Mouse (Mus musculus) liver, embryonic 11.5 days (tissue): Measurements from ENCODE around the gene Limch1. TPM values are rescaled to one million over a fixed set of nuclear protein-coding genes. Genes with fewer than 3 reads are reported as not detected.

ENCODE experiments used
- ATAC-seq: fragments of 200-750 bp; cut with Nextera tagmentation; replicated peaks from 2 replicates; pipeline ENCODE4 v1.8.0; 2017; ENCODE audit warnings: moderate number of reproducible peaks, mild to moderate bottlenecking, moderate TSS enrichment, moderate library complexity; ENCODE audit not compliant: low FRiP score
- DNase-seq: peaks from one replicate; pipeline ENCODE4 v3.0.0-alpha.2; 2017; ENCODE audit warnings: low spot score
- H3K27ac ChIP-seq: fragments of 300-500 bp; sonication (generic); 2 replicates; pipeline ENCODE4 v1.5.1; 2014; ENCODE audit warnings: mild to moderate bottlenecking, low read depth, low read length, control low read depth
- H3K27me3 ChIP-seq: fragments of 300-500 bp; sonication (generic); replicated peaks from 2 replicates; pipeline ENCODE4 v1.6.1; 2014; ENCODE audit warnings: low read length, mixed read lengths; ENCODE audit not compliant: control insufficient read depth, insufficient read depth
- H3K36me3 ChIP-seq: fragments of 300-500 bp; sonication (generic); 2 replicates; pipeline ENCODE4 v1.6.1; 2014; ENCODE audit warnings: mild to moderate bottlenecking, low read length, moderate library complexity, mixed read lengths; ENCODE audit not compliant: control insufficient read depth, insufficient read depth
- H3K4me1 ChIP-seq: fragments of 300-500 bp; sonication (generic); replicated peaks from 2 replicates; pipeline ENCODE4 v1.6.1; 2014; ENCODE audit warnings: low read length, mixed read lengths; ENCODE audit not compliant: control insufficient read depth, insufficient read depth
- H3K4me2 ChIP-seq: fragments of 300-500 bp; sonication (generic); 2 replicates; pipeline ENCODE4 v1.6.1; 2014; ENCODE audit warnings: mild to moderate bottlenecking, control low read depth, moderate library complexity
- H3K4me3 ChIP-seq: fragments of 300-500 bp; sonication (generic); 2 replicates; pipeline ENCODE4 v1.5.1; 2014; ENCODE audit warnings: low read depth, low read length, control low read depth
- H3K9ac ChIP-seq: fragments of 300-500 bp; sonication (generic); 2 replicates; pipeline ENCODE4 v1.6.1; 2014; ENCODE audit warnings: low read depth, low read length, control low read depth
- H3K9me3 ChIP-seq: fragments of 300-500 bp; sonication (generic); 2 replicates; pipeline ENCODE4 v1.6.1; 2016; ENCODE audit warnings: low read length, inconsistent platforms, mixed read lengths; ENCODE audit not compliant: control insufficient read depth
- WGBS: fragments of 180-500 bp; shearing (Covaris S2); extraction: QIAGEN DNeasy Blood & Tissue Kit; methylation state at CpG from one replicate; pipeline ENCODE4 v1.1.7; 2014; 5-methylcytosine and 5-hydroxymethylcytosine counted together
- polyA plus RNA-seq: library from polyadenylated mRNA; unstranded; fragments of >200 nt; fragmentation: Nextera tagmentation; extraction: Ambion mirVana; gene quantifications from 2 replicates; pipeline ENCODE4 v1.2.1, GENCODE M21; 2014

Gene Limch1
- polyA plus RNA-seq, 1 experiment from 2014 or later, result 11.6 TPM

DNA sequence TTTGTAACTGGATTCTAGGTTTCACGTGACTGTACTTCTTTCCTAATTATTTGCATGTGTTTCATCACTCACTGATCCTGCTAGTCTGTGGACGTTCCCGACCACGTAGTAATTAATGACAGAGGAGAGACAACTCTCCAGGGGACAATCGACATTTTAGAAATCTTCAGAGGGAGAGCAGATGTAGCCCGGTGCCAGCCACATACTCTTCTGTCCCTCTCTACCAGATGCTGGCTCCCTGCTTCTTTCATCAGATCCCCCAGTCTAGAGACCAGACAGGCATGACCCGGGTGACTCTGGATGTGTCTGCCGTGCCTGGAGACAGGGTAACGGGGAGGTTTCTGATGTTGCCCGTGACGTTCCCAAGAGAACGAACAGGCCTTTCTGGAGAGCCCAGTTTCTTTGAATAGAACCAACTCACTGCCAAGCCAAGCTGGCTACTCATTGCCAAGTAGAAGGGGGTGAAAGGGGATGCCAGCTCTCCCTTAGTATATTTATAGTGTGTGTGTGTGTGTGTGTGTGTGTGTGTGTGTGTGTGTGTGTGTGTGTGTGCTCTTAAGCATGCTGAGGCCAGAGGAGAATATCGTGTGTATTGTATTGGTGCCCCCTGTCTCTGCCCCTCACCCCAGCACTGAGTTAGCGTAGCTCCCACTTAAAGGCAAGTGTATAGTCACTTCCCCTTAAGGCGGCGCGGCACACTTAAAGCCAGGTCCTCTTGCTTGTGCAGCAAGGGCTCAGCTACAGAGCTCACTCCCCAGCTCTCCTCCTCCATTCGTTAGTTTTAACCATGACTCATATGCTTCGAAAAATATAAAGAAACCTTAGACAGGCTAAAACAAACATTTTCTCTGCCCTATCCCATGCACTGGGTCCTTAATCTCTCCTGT lies 233.9 kb downstream of the Limch1 start:
- 61% methylated on average over 19 of the region's 19 CpGs for WGBS
- no peaks in the 10 kb centered on the region for H3K4me1 ChIP-seq
- no peak overlapping the region for H3K27ac ChIP-seq
- no peaks in the 10 kb centered on the region; the same call in 1 of the 2 replicates for H3K27me3 ChIP-seq
- H3K9ac ChIP-seq, result no peak overlapping the region
- ATAC-seq (no peak), DNase-seq (no peak)
- H3K36me3 ChIP-seq, result no peaks in the 10 kb centered on the region
- H3K9me3 ChIP-seq, result no peaks in the 10 kb centered on the region
- H3K4me3 ChIP-seq, result no peak overlapping the region
- H3K4me2 ChIP-seq, result no peak overlapping the region

DNA sequence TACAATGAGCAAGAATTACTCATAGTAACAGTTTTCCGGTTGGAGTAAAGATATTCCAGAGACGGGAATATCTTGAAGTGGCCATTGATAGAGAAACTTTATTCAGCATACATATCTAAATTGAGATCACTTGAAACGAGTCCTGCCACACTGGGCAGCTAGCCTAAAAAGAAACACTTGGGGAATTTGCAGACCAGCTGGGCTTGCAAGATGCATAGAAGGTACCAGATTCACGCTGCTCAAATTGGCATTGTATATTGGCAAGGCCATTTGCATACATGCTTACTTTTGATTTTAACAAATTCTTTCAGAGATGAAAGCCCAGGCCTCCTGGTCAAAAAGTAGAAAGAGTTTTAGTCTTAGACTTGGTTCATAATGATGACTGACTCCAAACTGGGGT lies 235.2 kb downstream of the Limch1 start:
- Histone ChIP-seq H3K4me2 (no peak overlapping the region), H3K4me1 (no peaks in the 10 kb centered on the region), H3K9me3 (no peaks in the 10 kb centered on the region), H3K4me3 (no peak overlapping the region), H3K9ac (no peak overlapping the region), H3K27ac (no peak overlapping the region), H3K27me3 (no peaks in the 10 kb centered on the region), H3K36me3 (no peaks in the 10 kb centered on the region)
- ATAC-seq, result no peak
- DNase-seq, result no peak
- 83% methylated on average over 4 of the region's 4 CpGs for WGBS

DNA sequence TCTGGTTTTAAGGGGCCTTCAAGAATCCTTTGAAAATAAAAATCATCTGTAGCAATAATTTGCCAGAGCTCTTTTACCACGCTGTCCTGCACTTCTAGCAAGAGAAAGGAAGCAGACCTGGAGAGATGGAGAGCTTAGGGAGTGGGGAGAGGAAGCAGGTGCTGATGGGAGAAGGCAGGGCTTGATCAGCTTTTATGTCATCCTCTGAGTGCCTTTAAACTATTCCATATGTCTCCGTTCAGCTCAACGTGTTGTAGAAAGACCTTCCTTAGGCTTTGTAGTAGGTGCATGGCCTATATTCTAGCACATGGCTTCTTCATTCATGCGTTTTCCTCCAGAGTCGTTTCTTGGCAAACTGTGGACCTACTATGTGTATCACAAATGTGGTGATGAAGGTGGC lies 237.5 kb downstream of the Limch1 start:
- 74% methylated on average over 5 of the region's 5 CpGs for WGBS
- H3K9me3 ChIP-seq, result no peaks in the 10 kb centered on the region
- ATAC-seq (no peak), DNase-seq (no peak)
- H3K27ac ChIP-seq, result no peak overlapping the region
- H3K4me1 ChIP-seq, result no peaks in the 10 kb centered on the region
- no peaks in the 10 kb centered on the region for H3K36me3 ChIP-seq
- H3K27me3 ChIP-seq, result no peaks in the 10 kb centered on the region
- no peak overlapping the region for H3K4me3 ChIP-seq
- H3K9ac ChIP-seq, result no peak overlapping the region
- no peak overlapping the region for H3K4me2 ChIP-seq

DNA sequence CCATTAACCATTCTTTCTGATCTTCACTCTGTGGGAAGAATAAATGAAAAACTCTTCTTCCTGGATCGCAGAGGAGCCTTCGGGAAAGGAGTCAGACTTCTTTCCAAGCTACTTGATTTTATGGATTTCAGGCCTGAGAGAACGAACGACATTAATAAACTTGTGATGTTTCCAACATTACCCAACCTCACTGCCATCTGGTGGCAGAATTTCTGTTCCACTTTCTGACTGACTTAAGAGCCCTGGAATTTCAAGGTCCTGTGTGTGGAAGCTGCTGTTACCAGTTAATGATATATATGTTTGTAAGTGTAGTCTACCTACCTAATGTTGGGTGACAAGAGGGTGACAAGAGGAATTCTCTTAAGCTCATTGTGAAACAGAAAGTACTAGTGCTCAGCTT lies 243.3 kb downstream of the Limch1 start:
- Histone ChIP-seq H3K27ac (no peak overlapping the region), H3K4me2 (no peak overlapping the region), H3K9ac (no peak overlapping the region), H3K4me1 (no peaks in the 10 kb centered on the region), H3K9me3 (no peaks in the 10 kb centered on the region), H3K4me3 (no peak overlapping the region), H3K36me3 (no peaks in the 10 kb centered on the region), H3K27me3 (no peaks in the 10 kb centered on the region)
- no peak for DNase-seq
- 87% methylated on average over 4 of the region's 4 CpGs for WGBS
- no peak for ATAC-seq

DNA sequence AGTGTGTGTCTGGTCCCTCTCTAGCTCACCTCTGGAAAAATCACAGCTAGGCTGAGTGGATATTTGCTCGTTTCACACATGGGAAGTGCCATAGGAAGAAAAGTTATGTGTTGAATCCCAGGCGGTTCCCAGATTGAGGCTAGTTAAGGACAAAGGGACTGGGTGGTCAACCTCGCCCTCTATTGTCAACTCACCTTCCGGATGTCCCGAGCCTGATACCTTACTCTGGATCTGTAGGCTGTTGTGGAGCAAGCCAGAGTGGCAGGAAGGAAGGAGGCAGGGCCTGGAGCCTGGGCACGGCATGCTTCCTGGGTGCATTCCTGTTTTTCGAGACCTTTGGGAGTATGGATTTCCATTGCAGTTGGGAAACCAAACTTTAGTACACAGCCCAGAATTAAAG lies 243.9 kb downstream of the Limch1 start:
- no peaks in the 10 kb centered on the region for H3K4me1 ChIP-seq
- no peak for DNase-seq
- no peak for ATAC-seq
- no peak overlapping the region for H3K4me3 ChIP-seq
- no peak overlapping the region for H3K9ac ChIP-seq
- no peak overlapping the region for H3K27ac ChIP-seq
- H3K27me3 ChIP-seq, result no peaks in the 10 kb centered on the region
- no peaks in the 10 kb centered on the region for H3K9me3 ChIP-seq
- H3K4me2 ChIP-seq, result no peak overlapping the region
- H3K36me3 ChIP-seq, result no peaks in the 10 kb centered on the region
- WGBS, result 76% methylated on average over 7 of the region's 7 CpGs

DNA sequence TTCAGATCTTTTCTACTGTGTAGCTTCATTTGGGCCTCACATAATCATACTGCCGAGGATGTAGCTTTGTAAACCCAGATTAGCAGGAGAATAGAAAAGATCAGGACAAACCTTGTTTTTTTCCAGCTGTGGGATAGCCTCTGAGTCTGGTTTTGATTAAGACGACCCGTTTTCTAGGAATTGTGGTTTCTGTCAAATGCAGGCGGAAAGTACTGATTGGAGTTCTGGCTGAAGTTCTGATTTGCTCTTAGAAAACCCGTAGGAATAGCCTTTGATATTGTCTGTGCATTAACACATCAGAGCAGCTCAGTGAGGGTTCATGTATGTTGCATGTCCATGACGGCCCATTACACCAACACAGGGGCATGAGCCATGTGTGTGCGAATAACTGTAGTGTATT lies 246.8 kb downstream of the Limch1 start:
- Histone ChIP-seq H3K27me3 (peaks cover 6% of the 10 kb centered on the region), H3K4me1 (no peaks in the 10 kb centered on the region; the same call in 1 of the 2 replicates), H3K4me2 (no peak overlapping the region), H3K4me3 (no peak overlapping the region), H3K27ac (no peak overlapping the region), H3K9me3 (no peaks in the 10 kb centered on the region), H3K36me3 (no peaks in the 10 kb centered on the region), H3K9ac (no peak overlapping the region)
- ATAC-seq (no peak), DNase-seq (no peak)
- 77% methylated on average over 7 of the region's 7 CpGs for WGBS

DNA sequence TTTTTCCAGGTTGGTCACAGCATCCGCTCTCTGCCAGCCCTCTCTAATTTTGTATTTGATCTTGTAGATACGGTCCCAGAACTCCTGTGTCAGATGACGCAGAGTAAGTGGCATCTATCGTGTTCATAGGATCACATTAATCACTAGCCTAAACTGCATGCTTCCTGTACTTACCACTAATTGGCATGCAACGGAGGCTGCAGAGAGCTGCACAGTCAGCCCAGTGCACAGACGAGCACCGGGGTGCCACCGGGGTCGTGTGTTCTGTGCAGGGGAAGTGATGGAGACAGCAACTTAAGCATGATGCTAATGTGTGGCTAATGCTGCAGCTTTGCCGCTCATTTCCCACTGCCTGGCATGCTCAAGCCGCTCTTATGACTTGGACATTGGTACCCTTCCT lies 247.4 kb downstream of the Limch1 start:
- no peak for DNase-seq
- H3K27ac ChIP-seq, result no peak overlapping the region
- no peak overlapping the region for H3K9ac ChIP-seq
- H3K27me3 ChIP-seq, result peaks cover 12% of the 10 kb centered on the region
- H3K4me2 ChIP-seq, result no peak overlapping the region
- H3K4me1 ChIP-seq, result no peaks in the 10 kb centered on the region; the same call in 1 of the 2 replicates
- no peak for ATAC-seq
- H3K4me3 ChIP-seq, result no peak overlapping the region
- H3K9me3 ChIP-seq, result no peaks in the 10 kb centered on the region
- no peaks in the 10 kb centered on the region for H3K36me3 ChIP-seq
- WGBS, result 77% methylated on average over 11 of the region's 11 CpGs

DNA sequence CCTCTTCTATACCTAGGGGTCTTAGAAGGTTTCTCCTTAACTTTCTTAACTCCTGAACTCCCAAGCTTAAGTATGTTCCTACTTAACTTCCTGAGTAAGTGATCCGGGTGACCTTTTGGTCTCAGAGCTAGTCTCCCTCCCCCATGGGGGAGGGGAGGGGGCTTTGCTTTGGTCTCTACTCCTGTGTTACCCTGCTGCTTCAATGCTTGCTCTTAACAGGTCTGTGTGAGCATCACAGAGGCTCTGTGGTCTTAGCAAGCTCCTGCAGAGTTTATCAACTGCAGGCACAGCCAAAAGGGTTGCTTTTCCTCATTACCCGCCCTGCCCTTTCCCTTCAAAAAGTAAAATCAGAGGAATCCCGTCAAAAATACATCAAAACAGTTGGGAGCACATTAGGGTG lies 250.5 kb downstream of the Limch1 start:
- ATAC-seq (no peak), DNase-seq (no peak)
- Histone ChIP-seq H3K9ac (no peak overlapping the region), H3K27me3 (peaks cover 14% of the 10 kb centered on the region), H3K27ac (no peak overlapping the region), H3K4me3 (no peak overlapping the region), H3K4me2 (no peak overlapping the region), H3K4me1 (no peaks in the 10 kb centered on the region; the same call in 1 of the 2 replicates), H3K9me3 (no peaks in the 10 kb centered on the region), H3K36me3 (no peaks in the 10 kb centered on the region)
- WGBS, result 15% methylated on average over 3 of the region's 3 CpGs
